In genomic region chr1:39376726-39377240, GRCm38 (mm10) we compare ENCODE assay signal across 25 mouse cellular contexts. TPM values are rescaled to one million over a fixed set of nuclear protein-coding genes. Genes with fewer than 3 reads are reported as not detected.
DNase-seq lines count a peak whose midpoint lies in the region; ATAC-seq and TF ChIP-seq lines count a peak whose summit lies in the region.
"Had no signal": no experiment of that assay in that cellular context is flagged by ENCODE, and none has a peak within 500 bp of the region (broad histone marks: within the 10 kb centered on the region; RNA-seq: fewer than 3 reads in every experiment).

No protein-coding gene starts in this region.

- H3K9ac ChIP-seq in forebrain, embryonic 11.5 days (ENCODE audit: low read length): no peak overlapping the region
- no peak overlapping the region for H3K9ac ChIP-seq in forebrain, embryonic 12.5 days
- H3K9ac ChIP-seq in midbrain, embryonic 11.5 days (ENCODE audit: low read length): no peak overlapping the region
- no peak overlapping the region for H3K9ac ChIP-seq in midbrain, postnatal 0 days (replicated peaks; ENCODE audit: low read length, poor library complexity, severe bottlenecking)
- H3K9ac ChIP-seq: forebrain, postnatal 0 days; heart, embryonic 15.5 days; kidney, embryonic 15.5 days; limb, embryonic 15.5 days; liver, embryonic 15.5 days; lung, embryonic 15.5 days; stomach, embryonic 15.5 days had no signal

- peak; percentile 50 for DNase-seq in forebrain, embryonic 11.5 days (ENCODE audit: low spot score)
- peak; percentile 65 for DNase-seq in midbrain, embryonic 11.5 days (ENCODE audit: low spot score, missing footprints)
- DNase-seq in midbrain, postnatal 0 days (ENCODE audit: low spot score): no peak
- DNase-seq in cerebellum, postnatal 14 days: peak; percentile 75 to 86
- DNase-seq in thymus, postnatal 0 days (ENCODE audit: low spot score): no peak
- no peak for DNase-seq in adipocyte (ENCODE audit: low spot score)
- DNase-seq: adrenal gland, postnatal 14 days; forebrain, postnatal 0 days; gastrocnemius, postnatal 36 days; heart, postnatal 4 days; kidney, adult 11 months; layer of hippocampus, adult 9-11 months; lung, postnatal 36 days; midbrain, embryonic 14.5 days; thymus, adult 18-20 months; thymus, postnatal 4 days had no signal

- no peaks in the 10 kb centered on the region for H3K9me3 ChIP-seq in forebrain, embryonic 11.5 days (ENCODE audit: control insufficient read depth, low read length)
- H3K9me3 ChIP-seq in forebrain, embryonic 12.5 days: no peaks in the 10 kb centered on the region
- no peaks in the 10 kb centered on the region for H3K9me3 ChIP-seq in midbrain, embryonic 11.5 days (ENCODE audit: control insufficient read depth, low read length)
- H3K9me3 ChIP-seq in midbrain, postnatal 0 days (ENCODE audit: low read length): no peaks in the 10 kb centered on the region
- H3K9me3 ChIP-seq: heart, embryonic 15.5 days; kidney, embryonic 15.5 days; limb, embryonic 15.5 days; liver, embryonic 15.5 days; lung, embryonic 15.5 days; megakaryocyte, embryonic 14.5 days; stomach, embryonic 15.5 days had no signal

- H3K36me3 ChIP-seq in forebrain, embryonic 11.5 days (ENCODE audit: control insufficient read depth, insufficient read depth, low read length): peaks cover 10% of the 10 kb centered on the region; the same call in 1 of the 2 replicates
- H3K36me3 ChIP-seq in forebrain, embryonic 12.5 days (replicated peaks): peaks cover 41% of the 10 kb centered on the region
- peaks cover 7% of the 10 kb centered on the region for H3K36me3 ChIP-seq in midbrain, embryonic 11.5 days (ENCODE audit: control insufficient read depth, insufficient read depth, low read length)
- H3K36me3 ChIP-seq in midbrain, postnatal 0 days (ENCODE audit: insufficient read depth, low read length): peaks cover 37% of the 10 kb centered on the region

- H3K27me3 ChIP-seq in forebrain, embryonic 11.5 days (ENCODE audit: control insufficient read depth, insufficient read depth, low read length): no peaks in the 10 kb centered on the region
- H3K27me3 ChIP-seq in forebrain, embryonic 12.5 days: no peaks in the 10 kb centered on the region
- no peaks in the 10 kb centered on the region for H3K27me3 ChIP-seq in midbrain, embryonic 11.5 days (ENCODE audit: control insufficient read depth, insufficient read depth, low read length)
- H3K27me3 ChIP-seq in midbrain, postnatal 0 days (ENCODE audit: insufficient read depth, low read length): no peaks in the 10 kb centered on the region
- H3K27me3 ChIP-seq: heart, embryonic 15.5 days; kidney, embryonic 15.5 days; limb, embryonic 15.5 days; liver, embryonic 15.5 days; lung, embryonic 15.5 days; stomach, embryonic 15.5 days had no signal

- no peak for TF ChIP-seq CTCF in midbrain, postnatal 0 days (IDR thresholded peaks at IDR 0.05)

- no peak overlapping the region for H3K27ac ChIP-seq in forebrain, embryonic 11.5 days (ENCODE audit: low read depth, low read length)
- no peak overlapping the region for H3K27ac ChIP-seq in forebrain, embryonic 12.5 days
- no peak overlapping the region for H3K27ac ChIP-seq in midbrain, embryonic 11.5 days (ENCODE audit: low read depth, low read length)
- H3K27ac ChIP-seq in midbrain, postnatal 0 days (ENCODE audit: low read depth, low read length): no peak overlapping the region
- H3K27ac ChIP-seq: heart, embryonic 15.5 days; kidney, embryonic 15.5 days; left cerebral cortex, adult 2 months; limb, embryonic 15.5 days; liver, embryonic 15.5 days; lung, embryonic 15.5 days; stomach, embryonic 15.5 days had no signal

- ATAC-seq in forebrain, embryonic 11.5 days (replicated peaks; ENCODE audit: low FRiP score): no peak
- no peak for ATAC-seq in forebrain, embryonic 12.5 days (ENCODE audit: low FRiP score)
- no peak for ATAC-seq in midbrain, embryonic 11.5 days (ENCODE audit: low FRiP score)
- no peak for ATAC-seq in midbrain, postnatal 0 days (ENCODE audit: low FRiP score)
- ATAC-seq: forebrain, postnatal 0 days had no signal

- no peak overlapping the region for H3K4me2 ChIP-seq in forebrain, embryonic 11.5 days (ENCODE audit: low read depth, low read length, severe bottlenecking)
- H3K4me2 ChIP-seq in forebrain, embryonic 12.5 days: no peak overlapping the region
- no peak overlapping the region for H3K4me2 ChIP-seq in midbrain, embryonic 11.5 days
- no peak overlapping the region for H3K4me2 ChIP-seq in midbrain, postnatal 0 days (ENCODE audit: low read depth, low read length, poor library complexity, severe bottlenecking)
- H3K4me2 ChIP-seq: heart, embryonic 15.5 days; kidney, embryonic 15.5 days; limb, embryonic 15.5 days; liver, embryonic 15.5 days; lung, embryonic 15.5 days; stomach, embryonic 15.5 days had no signal

- no peak overlapping the region for H3K4me3 ChIP-seq in forebrain, embryonic 11.5 days (ENCODE audit: low read depth, low read length)
- no peak overlapping the region for H3K4me3 ChIP-seq in forebrain, embryonic 12.5 days (replicated peaks)
- H3K4me3 ChIP-seq in midbrain, embryonic 11.5 days (ENCODE audit: low read depth, low read length): no peak overlapping the region
- no peak overlapping the region for H3K4me3 ChIP-seq in midbrain, postnatal 0 days (ENCODE audit: low read depth, low read length)
- H3K4me3 ChIP-seq: heart, embryonic 15.5 days; kidney, embryonic 15.5 days; left cerebral cortex, adult 2 months; limb, embryonic 15.5 days; liver, embryonic 15.5 days; lung, embryonic 15.5 days; megakaryocyte, embryonic 14.5 days; stomach, embryonic 15.5 days had no signal

- WGBS in forebrain, embryonic 11.5 days: 94% methylated on average over 9 of the region's 9 CpGs
- WGBS in forebrain, embryonic 12.5 days: 93% methylated on average over 9 of the region's 9 CpGs
- WGBS in midbrain, embryonic 11.5 days: 94% methylated on average over 9 of the region's 9 CpGs
- WGBS in midbrain, postnatal 0 days: 95% methylated on average over 9 of the region's 9 CpGs

- H3K4me1 ChIP-seq in forebrain, embryonic 11.5 days (replicated peaks; ENCODE audit: control insufficient read depth, insufficient read depth, low read length): no peaks in the 10 kb centered on the region
- H3K4me1 ChIP-seq in forebrain, embryonic 12.5 days: no peaks in the 10 kb centered on the region
- no peaks in the 10 kb centered on the region for H3K4me1 ChIP-seq in midbrain, embryonic 11.5 days (ENCODE audit: control insufficient read depth, insufficient read depth, low read length)
- no peaks in the 10 kb centered on the region for H3K4me1 ChIP-seq in midbrain, postnatal 0 days (ENCODE audit: insufficient read depth, low read length)
- H3K4me1 ChIP-seq: heart, embryonic 15.5 days; limb, embryonic 15.5 days; lung, embryonic 15.5 days; stomach, embryonic 15.5 days had no signal

RNA-seq across cellular contexts. Expression of gene Rpl31, which starts 9.1 kb away (rescaled TPM):
- polyA plus RNA-seq in forebrain, embryonic 11.5 days (2014; fragmentation: Nextera tagmentation; extraction: Ambion mirVana): 441 and 442 TPM in 2 replicates
- polyA plus RNA-seq in forebrain, embryonic 12.5 days (2016; fragmentation: Nextera tagmentation; extraction: Ambion mirVana): 453 and 454 TPM in 2 replicates
- polyA plus RNA-seq in midbrain, embryonic 11.5 days (2014; fragmentation: Nextera tagmentation; extraction: Ambion mirVana): 430 and 474 TPM in 2 replicates
- 273 and 342 TPM in 2 replicates for total RNA-seq in midbrain, postnatal 0 days (2014; rRNA removed)
- 346 and 367 TPM in 2 replicates for polyA plus RNA-seq in midbrain, postnatal 0 days (2015; fragmentation: Nextera tagmentation; extraction: Ambion mirVana)
- polyA plus RNA-seq in thymus, postnatal 0 days (2015; fragmentation: Nextera tagmentation; extraction: Ambion mirVana): 740 and 743 TPM in 2 replicates

Comparison
In these comparisons a context has a peak if more than half of its experiments do, and no peak if none do; other contexts are left out.
1. DNase-seq: peak in forebrain, embryonic 11.5 days (single experiment), midbrain, embryonic 11.5 days (single experiment) and cerebellum, postnatal 14 days (2 of 2); none in midbrain, postnatal 0 days (single experiment), thymus, postnatal 0 days (single experiment) and adipocyte (single experiment).